Mouse (Mus musculus) adrenal gland, postnatal 10 days (tissue): ENCODE results near the gene Shpk. TPM values are rescaled to one million over a fixed set of nuclear protein-coding genes. Genes with fewer than 3 reads are reported as not detected.

Experiments used
- DNase-seq: peaks from one replicate; pipeline ENCODE4 v3.0.0; 2021; ENCODE audit warnings: mixed read lengths
- long read RNA-seq, 2 experiments: library from polyadenylated mRNA; stranded (forward); transcript quantifications; one replicate each; pipeline ENCODE4 v2.0.0; 2021
- total RNA-seq, 2 experiments: library from RNA; stranded (reverse); gene quantifications; 2 replicates each; pipeline ENCODE4 v1.2.3; 2021

Gene Shpk
- total RNA-seq: 1 to 10 TPM; 9.4 to 9.6 TPM
- long read RNA-seq, experiment 1, transcript Shpk-201 (7 exons, 2,808 nt): major isoform, 19 of 29 reads
- long read RNA-seq, experiment 1, partial matches to known transcripts: 4 of 29 reads
- long read RNA-seq, experiment 1, other reads (novel, unspliced or antisense): 6 of 29 reads
- long read RNA-seq, experiment 2, transcript Shpk-201 (7 exons, 2,808 nt): major isoform, 10 of 13 reads
- long read RNA-seq, experiment 2, partial matches to known transcripts: 3 of 13 reads
- long read RNA-seq, experiment 2, other reads (novel, unspliced or antisense): 0 of 13 reads

DNA sequence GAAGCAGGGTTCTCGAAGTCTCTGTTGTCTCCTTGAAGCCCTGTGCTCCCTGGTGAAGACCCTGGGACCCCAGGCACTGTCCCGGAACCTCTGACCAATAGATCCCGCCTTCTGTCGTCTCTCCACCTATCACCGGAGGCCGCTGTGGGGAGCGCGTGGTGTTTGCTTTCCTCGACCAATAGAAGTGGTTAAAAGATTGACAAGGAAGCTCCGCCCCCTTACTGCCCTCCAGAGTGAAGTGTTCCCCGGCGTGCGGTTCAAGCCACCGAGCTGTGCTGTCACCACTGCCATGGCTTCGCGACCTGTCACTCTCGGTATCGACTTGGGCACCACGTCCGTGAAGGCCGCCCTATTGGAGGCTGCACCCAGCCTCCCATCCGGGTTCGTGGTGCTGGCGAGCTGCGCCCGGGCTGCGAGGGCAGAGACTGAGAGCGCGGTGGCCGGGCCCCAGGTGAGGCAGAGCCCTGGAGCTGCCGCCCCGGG, at the start of gene Shpk:
TSS of gene Shpk (plus strand) at position 231 of the 483 bp plus-strand sequence.
- peak; percentile 94 for DNase-seq

DNA sequence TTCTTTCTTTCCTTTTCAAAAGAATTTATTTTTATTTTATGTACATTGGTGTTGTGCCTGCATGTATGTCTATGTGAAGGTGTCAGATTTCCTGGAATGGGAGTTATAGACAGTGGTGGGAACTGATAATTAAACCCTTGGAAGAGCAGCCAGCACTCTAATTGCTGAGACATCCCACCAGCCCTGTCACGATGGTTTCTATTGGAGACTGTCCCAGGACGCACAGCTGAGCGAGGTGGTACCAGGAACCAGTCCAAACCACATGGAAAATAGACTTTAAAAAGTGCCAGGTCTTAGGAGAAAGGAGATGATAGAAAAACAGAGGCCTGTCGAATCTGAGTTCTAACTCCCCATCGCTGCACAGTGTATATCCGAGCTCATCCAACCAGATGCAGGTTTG, 44.2 kb upstream of the Shpk start:
- DNase-seq: no peak

- peak; percentile 76 for DNase-seq
Observed at GRCm38 (mm10) chr11:73159957-73160810, 39.1 kb upstream of the Shpk start, which contains the start of gene P2rx5. Gene P2rx5, plus strand, starts transcription at chr11:73160421.

- peak; percentile 70 for DNase-seq
Observed at GRCm38 (mm10) chr11:73160811-73161200, 38.5 kb upstream of the Shpk start.

- DNase-seq: no peak
Observed at GRCm38 (mm10) chr11:73161616-73162015, 37.6 kb upstream of the Shpk start.

DNA sequence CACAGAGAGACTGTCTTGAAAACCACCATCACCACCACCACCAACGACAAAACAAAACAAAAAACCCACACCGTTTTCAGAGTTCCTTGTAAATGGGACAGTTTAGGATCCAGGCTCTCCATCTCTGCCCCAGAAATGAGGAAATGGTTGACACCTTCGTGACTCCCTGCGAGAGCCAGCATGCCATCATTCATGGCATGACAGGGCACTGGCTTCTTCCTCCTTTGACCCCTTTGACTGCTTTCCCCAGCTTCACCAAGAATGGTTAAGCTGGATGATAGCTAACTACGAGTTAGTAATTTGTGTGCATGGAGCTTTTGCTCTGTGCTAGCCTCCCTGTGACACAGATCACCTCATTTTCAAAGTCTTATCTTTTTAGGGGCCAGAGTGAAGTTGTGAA, 37.0 kb upstream of the Shpk start:
- no peak for DNase-seq

GRCm38 (mm10) chr11:73168071-73168470, 31.2 kb upstream of the Shpk start:
- peak; percentile 60 for DNase-seq

- DNase-seq: no peak
Observed at GRCm38 (mm10) chr11:73168576-73168975, 30.7 kb upstream of the Shpk start.

- peak; percentile 72 for DNase-seq
Observed at GRCm38 (mm10) chr11:73169231-73169630, 30.0 kb upstream of the Shpk start.

GRCm38 (mm10) chr11:73172186-73172585, 27.1 kb upstream of the Shpk start:
- DNase-seq: peak; percentile 72

DNA sequence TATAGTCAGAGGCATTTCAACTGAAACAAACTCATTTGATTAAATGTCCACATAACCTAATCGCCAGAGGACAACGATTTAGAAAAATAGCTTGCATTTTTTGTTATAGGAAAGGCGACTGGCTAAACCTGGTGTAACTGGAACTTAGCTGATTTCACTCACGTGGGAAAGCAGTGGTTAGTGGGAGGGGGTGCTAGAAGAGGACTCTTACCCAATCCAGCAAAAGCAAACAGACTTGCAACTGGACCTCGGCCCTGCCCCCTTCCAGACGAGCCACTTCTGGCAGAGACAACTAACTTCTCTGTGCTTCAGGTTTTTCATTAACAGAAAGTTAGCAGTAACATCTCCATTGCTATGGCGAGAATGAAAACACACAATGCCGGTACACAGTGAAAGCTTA, 23.6 kb upstream of the Shpk start:
- DNase-seq: peak; percentile 47

- DNase-seq: no peak
Observed at GRCm38 (mm10) chr11:73176186-73176585, 23.1 kb upstream of the Shpk start.

DNA sequence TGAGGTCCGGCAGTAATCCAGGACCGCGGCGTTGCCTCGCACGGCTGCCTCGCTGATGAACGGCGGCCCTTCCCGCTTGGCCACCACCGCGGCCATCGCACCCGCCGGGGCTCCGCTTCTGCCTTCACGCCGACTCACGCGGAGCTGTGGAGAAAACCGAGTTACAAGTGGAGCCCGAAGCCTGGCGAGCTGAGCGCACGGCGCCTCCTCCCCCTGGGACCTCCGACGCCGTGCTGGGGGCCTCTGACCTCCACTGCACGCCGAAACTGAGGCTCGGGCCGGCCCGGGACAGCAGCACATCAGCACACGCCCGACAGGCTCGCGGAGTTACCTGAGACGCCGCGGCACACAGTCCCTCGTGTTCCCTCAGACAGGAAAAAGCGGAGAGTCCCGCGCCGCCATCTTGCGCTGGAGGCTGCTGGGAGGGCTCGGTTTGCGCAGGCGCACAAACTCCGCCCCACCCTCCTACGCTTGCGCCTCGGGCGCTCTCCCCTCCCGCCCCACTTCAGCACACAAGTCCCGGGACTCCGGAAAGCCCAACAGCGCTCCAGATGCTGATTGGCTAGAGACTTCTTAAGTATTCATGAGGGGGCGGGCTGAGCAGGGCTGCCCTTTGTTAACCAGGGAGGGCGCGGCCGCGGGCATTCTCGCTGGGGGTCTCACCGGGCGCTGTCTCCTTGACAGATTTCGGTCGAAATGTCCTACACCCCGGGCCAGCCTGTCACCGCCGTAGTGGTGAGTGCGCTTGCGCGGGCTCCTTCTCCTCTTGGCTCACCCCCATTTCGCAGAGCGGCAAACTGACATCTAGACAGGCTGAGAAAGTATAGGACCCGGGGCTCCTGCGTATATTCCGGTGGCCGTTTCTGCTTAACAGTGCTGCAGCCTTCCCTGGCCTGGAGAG, 22.4 kb upstream of the Shpk start, which contains the start of the genes Emc6 and Tax1bp3:
TSS of gene Emc6 (minus strand) at position 430 of the 901 bp plus-strand sequence.
TSS of gene Tax1bp3 (plus strand) at position 476 of the 901 bp plus-strand sequence.
- peak; percentile 97 for DNase-seq

GRCm38 (mm10) chr11:73177509-73177875, 21.8 kb upstream of the Shpk start:
- DNase-seq: peak; percentile 90

DNA sequence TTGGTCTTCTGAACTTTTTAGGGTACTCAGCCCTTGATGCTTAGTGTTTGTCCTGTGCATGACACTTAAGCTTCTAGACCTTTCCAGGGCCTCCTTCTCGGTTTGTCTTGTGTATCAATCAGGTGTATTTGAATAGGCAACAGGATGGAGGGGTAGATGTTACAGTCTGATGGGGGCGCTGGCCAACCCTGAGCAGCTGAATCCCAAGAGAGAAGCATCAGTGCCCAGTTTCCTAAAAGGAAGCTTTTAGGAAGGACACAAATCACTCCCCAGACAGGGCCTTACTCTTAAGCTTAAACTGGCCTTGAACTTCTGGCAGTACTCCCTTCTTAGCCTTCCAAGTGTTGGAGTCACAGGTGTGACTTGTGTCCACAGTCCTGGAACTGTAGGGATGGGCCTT, 21.4 kb upstream of the Shpk start:
- DNase-seq: no peak

- no peak for DNase-seq
Observed at GRCm38 (mm10) chr11:73185872-73186615, 13.2 kb upstream of the Shpk start.

GRCm38 (mm10) chr11:73187231-73187630, 12.0 kb upstream of the Shpk start:
- DNase-seq: no peak

GRCm38 (mm10) chr11:73193047-73193446, 6.2 kb upstream of the Shpk start:
- no peak for DNase-seq

DNA sequence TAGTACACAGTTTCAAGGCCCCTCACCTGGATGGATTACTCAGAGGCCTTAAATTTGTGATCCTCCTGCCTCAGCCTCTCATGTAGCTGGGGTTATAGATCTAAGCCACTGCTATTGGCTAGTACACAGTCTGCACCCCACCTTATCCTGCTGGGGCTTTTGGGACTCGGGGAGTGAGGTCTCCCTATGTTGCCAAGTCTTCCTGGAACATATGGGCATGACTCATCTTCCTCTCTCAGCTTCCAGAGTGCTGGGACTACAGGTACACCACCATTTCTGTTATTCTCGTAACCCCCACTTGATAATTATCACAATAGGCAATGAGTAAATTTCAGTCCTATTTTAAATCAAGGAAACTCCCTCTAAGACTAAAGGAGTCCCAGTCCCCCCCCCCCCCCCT, 4.8 kb upstream of the Shpk start:
- DNase-seq: no peak

DNA sequence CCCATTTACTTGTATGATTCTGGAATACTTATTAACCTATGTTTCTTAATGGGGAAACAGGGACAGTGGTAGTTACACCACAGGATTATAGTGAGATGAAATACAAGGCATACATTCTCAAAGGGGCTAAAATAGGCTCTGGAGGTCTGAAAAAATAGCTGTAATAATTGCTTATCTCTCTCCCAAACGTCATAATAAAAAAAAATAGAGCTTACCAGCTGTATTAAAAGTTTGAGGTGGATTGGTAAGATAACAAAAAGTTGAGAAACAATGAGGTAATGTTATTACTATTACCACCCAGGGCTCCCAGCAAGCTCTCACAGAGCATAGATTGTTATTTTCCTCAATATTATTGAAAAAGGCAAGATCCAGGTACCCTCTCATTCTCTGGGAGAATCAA, 1.1 kb upstream of the Shpk start:
- DNase-seq: no peak

DNA sequence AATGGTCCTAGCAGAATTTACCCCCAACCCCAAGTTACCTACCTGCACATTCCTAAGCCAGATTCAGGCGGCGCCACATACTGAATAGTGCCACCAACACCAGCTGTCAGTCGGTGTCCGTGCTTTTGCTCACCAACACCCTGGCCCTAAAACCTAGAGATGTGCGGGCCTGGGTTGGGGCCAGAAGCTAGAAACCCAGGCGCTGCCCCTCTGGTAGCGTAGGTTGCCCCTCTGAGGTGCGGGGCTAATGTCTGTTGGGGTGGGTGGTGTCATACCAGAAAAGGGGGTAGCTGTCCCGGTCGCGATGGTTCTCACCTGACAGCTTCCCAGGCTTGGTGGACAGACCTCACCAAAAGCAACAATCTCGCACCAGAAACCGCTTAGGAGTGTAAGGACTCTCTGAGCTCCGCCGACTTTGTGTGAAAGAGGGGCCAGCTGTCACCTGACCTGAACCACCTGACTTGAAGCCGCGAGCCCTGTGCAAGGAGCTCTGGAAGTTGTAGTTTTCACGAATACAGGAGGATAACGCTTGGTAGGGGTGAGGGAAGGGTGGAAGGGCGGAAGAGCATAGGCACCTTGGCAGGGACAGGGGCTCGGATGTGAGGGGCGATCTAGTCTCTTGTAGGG, 544 bp upstream of the Shpk start, which contains the start of gene Ctns:
TSS of gene Ctns (minus strand) at position 440 of the 627 bp plus-strand sequence.
- peak; percentile 85 for DNase-seq
